Mouse (Mus musculus) mesoderm, embryonic 11.5 days (tissue): ENCODE measurements around the gene Rbbp5.
A peak's percentile ranks its signal among the peaks of the same experiment; 100 is the strongest.

Experiments used
- DNase-seq: peaks from one replicate; pipeline ENCODE4 v3.0.0-alpha.2; 2012; ENCODE audit warnings: low read depth, low spot score

Gene Rbbp5

GRCm38 (mm10) chr1:132505155-132505554 is 28.0 kb downstream of the Rbbp5 start:
- no peak for DNase-seq

- no peak for DNase-seq
Measured at GRCm38 (mm10) chr1:132506058-132506457, 28.9 kb downstream of the Rbbp5 start, which contains the start of gene Tmem81. Tmem81 (plus strand) TSS chr1:132506230.

- DNase-seq: no peak
Measured at GRCm38 (mm10) chr1:132506656-132507055, 29.5 kb downstream of the Rbbp5 start.

- no peak for DNase-seq
Measured at GRCm38 (mm10) chr1:132509771-132510170, 32.6 kb downstream of the Rbbp5 start.

- no peak for DNase-seq
Measured at GRCm38 (mm10) chr1:132511521-132511920, 34.4 kb downstream of the Rbbp5 start.

- no peak for DNase-seq
Measured at GRCm38 (mm10) chr1:132512106-132512505, 34.9 kb downstream of the Rbbp5 start.

GRCm38 (mm10) chr1:132515339-132515738 is 38.2 kb downstream of the Rbbp5 start:
- no peak for DNase-seq

GRCm38 (mm10) chr1:132516776-132517175 is 39.6 kb downstream of the Rbbp5 start:
- no peak for DNase-seq

GRCm38 (mm10) chr1:132518621-132519020 is 41.5 kb downstream of the Rbbp5 start:
- no peak for DNase-seq

GRCm38 (mm10) chr1:132519734-132520133 is 42.6 kb downstream of the Rbbp5 start:
- no peak for DNase-seq

- DNase-seq: peak; percentile 57
Measured at GRCm38 (mm10) chr1:132520764-132521163, 43.6 kb downstream of the Rbbp5 start.

- no peak for DNase-seq
Measured at GRCm38 (mm10) chr1:132523048-132523447, 45.9 kb downstream of the Rbbp5 start.

- DNase-seq: peak; percentile 39
Measured at GRCm38 (mm10) chr1:132523920-132524319, 46.8 kb downstream of the Rbbp5 start.

GRCm38 (mm10) chr1:132525832-132526231 is 48.7 kb downstream of the Rbbp5 start:
- DNase-seq: peak; percentile 86

- no peak for DNase-seq
Measured at GRCm38 (mm10) chr1:132528071-132528470, 50.9 kb downstream of the Rbbp5 start.

- no peak for DNase-seq
Measured at GRCm38 (mm10) chr1:132528647-132529334, 51.6 kb downstream of the Rbbp5 start.

GRCm38 (mm10) chr1:132530631-132531191 is 53.5 kb downstream of the Rbbp5 start:
- DNase-seq: peak; percentile 76

GRCm38 (mm10) chr1:132532521-132532920 is 55.4 kb downstream of the Rbbp5 start:
- no peak for DNase-seq

GRCm38 (mm10) chr1:132533840-132534239 is 56.7 kb downstream of the Rbbp5 start:
- no peak for DNase-seq

GRCm38 (mm10) chr1:132535541-132535940 is 58.4 kb downstream of the Rbbp5 start:
- no peak for DNase-seq

- no peak for DNase-seq
Measured at GRCm38 (mm10) chr1:132536416-132536815, 59.3 kb downstream of the Rbbp5 start.

GRCm38 (mm10) chr1:132537736-132538135 is 60.6 kb downstream of the Rbbp5 start:
- no peak for DNase-seq

GRCm38 (mm10) chr1:132540701-132541100 is 63.5 kb downstream of the Rbbp5 start:
- no peak for DNase-seq
